Mouse (Mus musculus): ENCODE measurements at regions not wholly inside any gene's neighbourhood (a gene's known extent, or its start where the extent isn't known, plus 50 kb on each side); places are given as distances from the start of the nearest gene placed in this dataset.

DNA sequence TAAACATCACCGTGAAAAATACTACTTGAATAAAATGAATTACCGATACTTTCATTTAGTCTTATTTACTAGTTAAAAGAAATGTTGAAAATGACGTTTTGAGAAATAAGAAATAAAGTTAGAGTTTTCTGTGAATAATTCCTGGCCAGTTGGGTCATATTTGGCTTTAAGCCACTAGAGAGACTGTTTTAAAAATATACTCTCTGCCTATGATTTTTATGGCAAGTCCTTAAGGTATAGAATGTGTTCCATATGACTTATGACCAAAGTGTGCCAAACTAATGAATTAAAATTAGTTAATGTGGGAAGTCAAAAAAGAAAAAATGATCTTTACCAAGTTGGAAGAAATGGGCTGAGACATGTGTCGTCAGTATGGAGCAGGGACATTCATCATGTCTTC, 354.2 kb upstream of the Col3a1 start:
- no peak for DNase-seq (ENCODE audit: inconsistent ontology term)

DNA sequence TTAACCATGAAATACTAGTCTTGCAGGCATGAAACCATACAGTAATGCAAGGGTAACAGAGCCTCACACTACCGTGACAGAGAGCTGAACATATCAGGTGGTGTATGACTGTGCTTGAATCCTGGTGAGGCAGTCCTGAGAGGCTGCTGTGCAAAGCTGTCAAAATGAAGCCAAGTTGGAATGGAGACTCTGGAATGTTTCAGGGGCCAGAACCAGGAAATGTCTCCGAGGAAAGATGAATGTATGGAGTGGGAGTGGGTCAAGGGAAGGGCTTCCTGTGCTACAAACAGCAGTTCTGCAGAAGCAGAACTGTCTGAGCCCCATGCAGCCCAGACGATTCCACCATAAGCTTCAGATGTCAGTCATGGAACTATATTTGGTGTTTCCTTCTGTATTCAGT, 324.2 kb upstream of the Col3a1 start:
- no peak for DNase-seq (ENCODE audit: inconsistent ontology term)

- DNase-seq (ENCODE audit: inconsistent ontology term) = no peak
These were observed 290.8 kb upstream of the Col3a1 start for GRCm38 (mm10) chr1:45020516-45020915.

DNA sequence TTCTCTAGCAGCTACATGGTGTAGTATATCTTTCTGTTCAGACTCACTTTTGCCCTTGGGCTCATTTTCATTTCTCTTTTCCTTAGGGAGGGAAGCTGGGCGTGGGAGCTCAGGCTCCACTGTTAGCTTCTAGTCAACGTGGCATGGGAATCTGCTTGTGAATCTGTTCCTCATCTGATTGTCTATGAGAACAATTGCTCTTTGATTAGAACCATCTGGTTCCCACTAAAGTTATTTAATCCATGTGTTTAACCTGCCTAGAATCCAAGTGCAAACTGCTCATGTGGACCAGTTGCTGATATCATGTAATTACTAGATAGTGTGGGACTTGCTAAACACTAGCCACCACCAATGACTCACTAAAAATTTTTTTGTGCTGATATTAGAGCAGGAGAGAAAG, 290.1 kb upstream of the Col3a1 start:
- peak; percentile 60 for DNase-seq (ENCODE audit: inconsistent ontology term)

DNA sequence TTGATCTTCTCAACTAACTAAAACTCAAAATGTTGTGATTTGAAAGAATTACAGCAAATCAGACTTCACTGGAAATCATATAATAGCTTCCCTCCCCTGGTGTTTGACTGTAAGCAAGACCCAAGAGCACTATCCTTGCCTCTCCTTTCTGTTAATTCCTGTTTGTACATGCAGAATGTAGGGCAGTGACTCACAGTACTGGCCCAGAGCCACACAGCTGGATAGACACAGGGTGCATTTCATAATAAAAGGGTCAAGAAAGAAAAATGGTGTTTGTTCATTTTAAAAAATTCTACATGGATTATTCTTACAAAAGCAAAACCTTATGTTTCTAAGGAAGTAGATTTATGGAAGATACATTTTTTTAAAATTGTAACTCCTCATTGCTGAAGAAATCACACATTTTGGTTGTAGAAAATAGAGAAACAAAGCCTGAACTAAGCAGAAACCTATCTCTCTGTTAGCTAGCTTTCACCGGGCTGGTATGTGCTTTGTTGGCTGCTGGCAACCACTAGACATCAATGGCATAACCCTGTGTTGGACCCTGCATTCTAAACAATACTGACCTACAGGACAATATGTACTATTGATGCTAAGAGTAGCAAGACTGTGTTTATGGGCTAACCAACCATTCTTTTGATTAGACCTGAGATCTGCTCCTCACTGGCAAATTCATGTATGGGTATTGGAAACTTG, 289.0 kb upstream of the Col3a1 start:
- DNase-seq (ENCODE audit: inconsistent ontology term) = peak; percentile 84

- DNase-seq (ENCODE audit: inconsistent ontology term) = no peak
These were observed 288.0 kb upstream of the Col3a1 start for GRCm38 (mm10) chr1:45023336-45023735.

DNA sequence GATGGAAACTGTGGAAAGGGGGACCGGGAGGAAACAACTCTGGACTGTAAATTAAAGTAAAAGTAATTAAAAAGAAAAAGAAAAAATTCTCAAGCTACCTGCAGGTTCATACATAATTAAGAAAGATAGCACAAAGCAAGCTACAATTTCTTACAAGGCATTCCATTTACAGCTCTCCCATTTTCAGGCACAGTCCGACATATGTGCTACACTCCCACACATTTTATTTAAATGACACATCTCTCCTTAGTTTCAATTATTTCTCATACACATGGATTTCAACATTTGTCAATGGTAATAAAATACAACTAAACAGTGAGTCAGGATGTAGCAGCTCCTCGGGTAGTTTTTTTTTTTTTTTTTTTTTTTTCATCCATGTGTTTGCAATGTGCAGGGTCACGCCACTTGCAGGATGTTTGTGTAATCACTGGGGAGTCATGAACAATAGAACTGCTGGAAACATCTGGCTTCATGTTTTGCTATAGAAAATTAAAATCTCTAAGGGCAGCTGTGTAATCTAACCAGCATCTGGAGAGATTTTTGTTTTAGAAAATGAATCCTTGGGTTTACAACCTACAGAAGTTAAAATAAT, 279.8 kb upstream of the Col3a1 start:
- no peak for DNase-seq (ENCODE audit: inconsistent ontology term)

DNA sequence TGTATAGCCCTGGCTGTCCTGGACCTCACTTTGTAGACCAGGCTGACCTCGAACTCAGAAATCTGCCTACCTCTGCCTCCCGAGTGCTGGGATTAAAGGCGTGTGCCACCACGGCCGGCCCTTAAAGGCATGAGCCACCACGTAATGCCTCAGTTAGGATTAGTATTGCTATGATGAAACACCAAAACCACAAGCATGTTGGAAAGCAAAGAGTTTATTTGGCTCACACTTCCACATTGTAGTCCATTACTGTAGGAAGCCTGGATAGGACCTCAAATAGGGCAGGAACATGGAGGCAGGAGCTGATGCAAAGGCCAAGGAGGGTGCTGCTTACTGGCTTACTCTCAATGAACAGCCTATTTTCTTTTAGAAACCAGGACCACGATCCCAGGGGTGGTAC, 278.0 kb upstream of the Col3a1 start:
- DNase-seq (ENCODE audit: inconsistent ontology term) = no peak

DNA sequence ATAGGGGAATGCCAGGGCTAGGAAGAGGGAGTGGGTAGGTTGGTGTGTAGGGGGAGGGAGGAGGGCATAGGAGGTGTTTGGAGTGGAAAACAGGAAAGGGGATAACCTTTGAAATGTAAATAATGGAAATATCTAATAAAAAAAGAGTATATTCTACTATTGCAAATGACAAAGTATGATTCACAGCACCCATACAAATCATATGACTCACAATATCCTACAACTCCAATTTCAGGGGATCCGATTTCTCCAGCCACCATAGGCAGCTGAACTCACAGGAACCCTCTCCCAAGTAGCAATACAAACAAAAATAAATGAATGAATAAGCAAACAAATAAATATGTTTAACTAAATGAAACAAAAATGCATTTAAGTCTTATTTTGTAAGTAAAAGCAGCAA, 270.0 kb upstream of the Col3a1 start:
- DNase-seq (ENCODE audit: inconsistent ontology term) = no peak

DNA sequence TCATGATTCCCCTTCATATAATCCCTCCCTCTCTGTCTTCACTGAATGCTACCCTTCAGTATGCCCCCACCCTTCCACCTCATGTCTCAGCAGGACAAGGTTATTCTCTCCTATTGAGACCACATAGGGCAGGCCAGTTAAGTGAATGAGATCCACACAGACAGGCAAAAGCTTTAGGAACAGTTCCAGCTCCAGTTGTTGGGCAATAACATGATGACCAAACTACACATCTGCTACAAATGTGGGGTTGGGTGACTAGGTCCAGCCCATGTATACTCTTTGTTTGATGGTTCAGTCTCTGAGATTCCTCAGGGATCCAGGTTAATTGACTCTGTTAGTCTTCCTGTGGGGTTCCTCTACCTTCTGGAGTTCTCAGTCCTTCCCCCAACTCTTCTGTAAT, 269.5 kb upstream of the Col3a1 start:
- no peak for DNase-seq (ENCODE audit: inconsistent ontology term)

GRCm38 (mm10) chr1:45043245-45043926, 268.0 kb upstream of the Col3a1 start:
- no peak for DNase-seq (ENCODE audit: inconsistent ontology term)

DNA sequence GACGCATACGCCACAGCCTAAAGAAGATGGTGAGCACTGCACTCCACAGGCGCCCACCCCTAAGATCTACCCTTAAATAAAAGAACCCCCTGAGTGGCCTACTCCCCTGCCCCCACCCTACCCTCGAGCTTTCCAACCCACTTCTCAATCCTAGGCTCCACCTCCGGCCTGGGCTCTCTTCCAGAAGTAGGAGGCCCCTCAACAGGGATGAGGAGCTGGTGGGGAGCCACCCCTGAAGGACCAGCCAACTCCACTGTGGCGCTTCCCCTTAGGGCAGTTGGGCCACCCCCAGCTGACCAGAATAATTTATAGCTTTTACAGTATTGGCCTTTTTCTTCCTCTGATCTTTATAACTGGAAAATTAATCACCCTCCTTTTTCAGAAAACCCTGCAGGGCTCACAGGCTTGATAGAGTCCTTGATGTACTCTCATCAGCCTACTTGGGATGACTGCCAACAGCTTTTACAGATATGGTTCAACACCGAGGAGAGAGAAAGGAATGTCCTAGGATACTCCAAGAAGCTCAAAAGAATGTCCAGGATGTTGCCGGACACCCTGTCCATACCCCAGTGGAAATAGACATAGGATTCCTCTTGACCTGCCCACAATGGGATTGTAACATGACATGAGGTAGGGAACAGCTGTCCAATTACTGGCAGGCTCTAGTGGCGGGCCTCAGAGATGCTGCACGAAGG, 220.3 kb upstream of the Col3a1 start:
- no peak for DNase-seq (ENCODE audit: inconsistent ontology term)

DNA sequence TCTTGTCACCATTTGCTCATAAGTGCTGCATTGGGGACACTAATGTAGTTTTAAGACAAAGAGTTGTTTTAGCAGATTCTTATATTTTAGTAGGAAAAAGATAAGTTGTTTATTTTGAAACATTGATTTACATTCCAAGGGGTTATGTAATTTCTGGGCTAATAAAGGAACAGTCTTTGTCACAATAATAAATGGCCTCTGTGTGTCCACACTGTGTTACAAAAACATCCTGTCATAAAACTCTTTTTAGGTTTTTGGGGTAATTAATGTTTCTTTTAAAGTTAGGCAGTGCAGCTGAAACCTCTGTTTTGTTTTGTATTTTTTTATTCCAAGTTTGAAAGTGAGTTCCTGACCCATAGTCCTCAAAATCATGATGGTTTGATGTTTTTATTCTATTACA, 210.4 kb upstream of the Col3a1 start:
- no peak for DNase-seq (ENCODE audit: inconsistent ontology term)

DNA sequence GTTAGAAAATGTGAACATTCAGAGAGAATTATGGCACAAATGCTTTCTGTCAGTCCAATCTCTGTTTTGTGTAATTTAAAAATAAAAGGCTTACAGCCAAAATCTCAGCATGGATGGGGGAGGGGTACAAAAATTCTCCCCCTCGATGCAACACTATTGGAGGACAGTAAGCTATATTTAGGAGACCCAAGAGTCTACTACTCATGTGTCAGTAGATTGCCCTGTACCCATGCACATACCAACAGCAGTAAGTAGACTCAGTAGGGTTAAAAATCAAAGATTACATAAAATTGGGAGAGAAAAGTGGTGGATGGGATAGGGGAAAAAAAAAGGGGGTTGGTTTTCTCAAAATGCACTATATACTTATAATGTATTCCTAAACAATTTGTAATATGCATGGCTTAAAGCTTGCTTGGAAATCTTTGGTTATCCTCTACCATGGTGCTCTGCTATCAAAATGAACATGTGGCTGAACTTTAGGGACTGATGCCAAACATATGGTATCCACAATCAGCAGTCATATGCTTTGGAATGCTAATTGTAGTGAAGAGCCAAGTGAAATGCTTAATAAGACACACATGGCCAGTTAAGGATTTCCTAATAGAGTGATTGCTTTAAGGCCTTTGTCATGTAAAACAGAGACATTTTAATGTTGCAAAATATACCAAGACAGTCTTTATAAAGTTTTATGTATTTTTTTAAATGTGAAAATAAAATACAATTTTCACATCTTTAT, 194.8 kb upstream of the Col3a1 start:
- peak; percentile 2 for DNase-seq (ENCODE audit: inconsistent ontology term)

DNA sequence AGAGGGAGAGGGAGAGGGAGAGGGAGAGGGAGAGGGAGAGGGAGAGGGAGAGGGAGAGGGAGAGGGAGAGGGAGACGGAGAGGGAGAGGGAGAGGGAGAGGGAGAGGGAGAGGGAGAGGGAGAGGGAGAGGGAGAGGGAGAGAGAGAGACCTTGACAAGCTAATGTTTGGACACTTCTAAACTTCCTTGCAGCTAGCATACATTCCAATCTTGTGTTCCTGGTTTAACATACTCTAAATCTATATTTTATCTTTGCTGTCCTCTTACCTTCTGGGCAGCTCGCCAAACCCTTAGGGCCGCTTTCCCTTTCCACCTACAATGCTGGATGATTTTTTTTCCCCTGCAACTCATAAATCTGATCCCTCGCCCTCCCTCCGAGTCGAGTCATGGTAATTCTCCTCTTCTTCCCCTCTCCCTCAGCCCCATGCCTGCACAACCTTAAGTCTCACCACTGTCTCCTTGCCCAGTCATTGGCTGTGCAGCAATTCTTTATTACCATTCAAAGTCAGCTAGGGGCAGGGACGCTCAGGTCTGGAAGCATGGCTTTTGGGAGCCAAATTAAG, 176.1 kb upstream of the Col3a1 start:
- DNase-seq (ENCODE audit: inconsistent ontology term) = no peak

DNA sequence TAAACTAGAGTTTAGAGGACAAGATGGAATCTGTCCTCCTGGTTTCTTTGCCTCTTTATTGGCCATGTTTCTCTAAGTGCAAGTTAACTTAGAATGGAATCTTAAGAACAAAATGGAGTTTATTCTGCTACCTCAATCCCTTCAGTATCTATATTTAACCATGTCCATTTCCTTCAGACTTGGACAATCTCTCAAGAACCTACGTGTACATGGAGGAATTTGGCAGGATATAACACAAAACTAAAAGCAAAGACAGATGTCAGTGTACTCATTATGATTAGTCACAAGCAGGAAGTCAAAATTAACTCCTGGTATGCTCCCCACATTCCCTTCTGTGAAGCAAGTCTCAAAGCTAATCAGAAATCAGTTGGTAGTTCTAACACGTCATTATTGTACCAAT, 164.3 kb upstream of the Col3a1 start:
- no peak for DNase-seq (ENCODE audit: inconsistent ontology term)

DNA sequence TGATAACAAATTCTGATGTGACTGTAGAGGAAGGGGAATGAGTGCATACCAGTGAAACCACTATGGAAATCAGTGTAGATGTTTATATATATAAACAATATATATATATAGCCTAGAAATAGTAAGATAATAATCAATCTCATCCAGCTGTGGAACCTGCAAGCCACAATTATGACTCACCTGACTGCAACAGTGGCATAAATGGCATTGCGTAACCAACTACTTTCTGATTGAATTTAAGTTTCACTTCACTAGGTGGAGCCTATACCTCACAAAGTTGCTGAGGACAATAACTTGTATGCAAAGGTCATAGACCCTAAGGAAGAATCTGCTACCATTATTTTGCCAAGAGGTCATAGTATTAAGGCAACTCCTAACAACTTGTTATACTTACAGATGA, 129.7 kb upstream of the Col3a1 start:
- no peak for DNase-seq (ENCODE audit: inconsistent ontology term)

- DNase-seq (ENCODE audit: inconsistent ontology term) = no peak
These were observed 126.0 kb upstream of the Col3a1 start for GRCm38 (mm10) chr1:45185341-45185740.

DNA sequence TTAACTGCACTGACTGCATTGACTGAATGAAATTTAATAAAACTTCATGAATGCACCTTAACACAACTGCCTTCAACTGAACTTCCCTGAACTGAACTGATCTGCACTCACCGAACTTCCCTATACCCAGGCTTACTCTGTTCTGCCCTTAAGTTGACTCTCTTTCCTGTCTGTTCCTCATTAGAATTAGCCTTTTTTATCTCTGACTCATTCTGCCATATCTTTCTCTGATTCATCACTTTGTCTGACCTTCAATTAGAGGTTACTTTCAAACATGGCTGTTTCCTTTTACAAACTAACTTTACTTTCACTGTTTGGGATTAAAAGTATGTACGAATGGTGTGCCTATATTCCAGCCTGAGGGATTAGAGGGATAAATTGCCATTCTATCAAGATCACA, 103.4 kb upstream of the Col3a1 start:
- DNase-seq (ENCODE audit: inconsistent ontology term) = no peak

GRCm38 (mm10) chr1:45216272-45216671, 95.1 kb upstream of the Col3a1 start:
- no peak for DNase-seq (ENCODE audit: inconsistent ontology term)

Measured in Muller cell, postnatal 12 days (primary cell).